Mouse (Mus musculus): ENCODE measurements around the gene Traf7. TPM values are rescaled to one million over a fixed set of nuclear protein-coding genes. Genes with fewer than 3 reads are reported as not detected.

Gene Traf7
- 10 to 100 TPM; 75.1 to 77.7 TPM for total RNA-seq (2021)

GRCm38 (mm10) chr17:24527723-24528559, at the start of gene Traf7:
Traf7 (minus strand) TSS chr17:24527938.
- intact Hi-C loops (cut with DNase I) = loop anchor here (5.0 kb wide), 1 partner anchor 51 kb away; the partner anchor contains the start of gene Mlst8
- peak; percentile 93 to 100 for DNase-seq (ENCODE audit: low spot score in 2 of 2)

GRCm38 (mm10) chr17:24573811-24574210, 46.1 kb upstream of the Traf7 start:
- intact Hi-C loops (cut with DNase I) = no loop called here

GRCm38 (mm10) chr17:24572651-24573245, 45.0 kb upstream of the Traf7 start:
- intact Hi-C loops (cut with DNase I) = no loop called here
- DNase-seq (ENCODE audit: low spot score in 2 of 2) = no peak

More at GRCm38 (mm10) chr17:24573811-24574210, 46.1 kb upstream of the Traf7 start:
- no peak for DNase-seq (ENCODE audit: low spot score in 2 of 2)

GRCm38 (mm10) chr17:24569837-24570236, 42.1 kb upstream of the Traf7 start:
- intact Hi-C loops (cut with DNase I) = no loop called here
- no peak for DNase-seq (ENCODE audit: low spot score in 2 of 2)

GRCm38 (mm10) chr17:24567034-24567779, 39.5 kb upstream of the Traf7 start:
- intact Hi-C loops (cut with DNase I) = no loop called here
- DNase-seq (ENCODE audit: low spot score in 2 of 2) = no peak

GRCm38 (mm10) chr17:24565792-24566191, 38.1 kb upstream of the Traf7 start:
- intact Hi-C loops (cut with DNase I) = no loop called here
- DNase-seq (ENCODE audit: low spot score in 2 of 2) = no peak

GRCm38 (mm10) chr17:24565092-24565491, 37.4 kb upstream of the Traf7 start:
- no peak for DNase-seq (ENCODE audit: low spot score in 2 of 2)
- intact Hi-C loops (cut with DNase I) = no loop called here

GRCm38 (mm10) chr17:24564422-24564821, 36.7 kb upstream of the Traf7 start:
- intact Hi-C loops (cut with DNase I) = no loop called here
- DNase-seq (ENCODE audit: low spot score in 2 of 2) = no peak

- intact Hi-C loops (cut with DNase I) = no loop called here
- no peak for DNase-seq (ENCODE audit: low spot score in 2 of 2)
Measured at GRCm38 (mm10) chr17:24563638-24564037, 35.9 kb upstream of the Traf7 start.

GRCm38 (mm10) chr17:24561592-24561991, 33.9 kb upstream of the Traf7 start:
- intact Hi-C loops (cut with DNase I) = no loop called here
- no peak for DNase-seq (ENCODE audit: low spot score in 2 of 2)

- intact Hi-C loops (cut with DNase I) = no loop called here
- DNase-seq (ENCODE audit: low spot score in 2 of 2) = no peak
Measured at GRCm38 (mm10) chr17:24560301-24561028, 32.7 kb upstream of the Traf7 start.

- intact Hi-C loops (cut with DNase I) = no loop called here
- no peak for DNase-seq (ENCODE audit: low spot score in 2 of 2)
Measured at GRCm38 (mm10) chr17:24559146-24559545, 31.4 kb upstream of the Traf7 start.

- intact Hi-C loops (cut with DNase I) = no loop called here
- DNase-seq (ENCODE audit: low spot score in 2 of 2) = peak in 1 of 2 experiments; percentile 51
Measured at GRCm38 (mm10) chr17:24558600-24559099, 30.9 kb upstream of the Traf7 start.

GRCm38 (mm10) chr17:24557091-24557490, 29.4 kb upstream of the Traf7 start:
- no peak for DNase-seq (ENCODE audit: low spot score in 2 of 2)
- intact Hi-C loops (cut with DNase I) = no loop called here

- intact Hi-C loops (cut with DNase I) = no loop called here
- DNase-seq (ENCODE audit: low spot score in 2 of 2) = no peak
Measured at GRCm38 (mm10) chr17:24551050-24551444, 23.3 kb upstream of the Traf7 start.

- peak; percentile 81 to 83 for DNase-seq (ENCODE audit: low spot score in 2 of 2)
- intact Hi-C loops (cut with DNase I) = no loop called here
Measured at GRCm38 (mm10) chr17:24550416-24551049, 22.8 kb upstream of the Traf7 start.

GRCm38 (mm10) chr17:24549618-24550415, 22.1 kb upstream of the Traf7 start, which contains the start of gene Pkd1:
Pkd1 (plus strand) TSS chr17:24549834.
- intact Hi-C loops (cut with DNase I) = loop anchor here (2.0 kb wide), 1 partner anchor 15 kb away; the partner anchor contains the start of gene Rab26
- DNase-seq (ENCODE audit: low spot score in 2 of 2) = peak; percentile 98 to 100
